Mouse (Mus musculus): Measurements from ENCODE around the gene Pgrmc2. TPM values are rescaled to one million over a fixed set of nuclear protein-coding genes. Genes with fewer than 3 reads are reported as not detected.

Gene Pgrmc2
- 10 to 100 TPM; 43.6 to 45.7 TPM for total RNA-seq (2021)
- long read RNA-seq, experiment 1, transcript Pgrmc2-201 (3 exons, 3,007 nt) = major isoform, 100 of 104 reads
- long read RNA-seq, experiment 1, partial matches to known transcripts = 0 of 104 reads
- long read RNA-seq, experiment 1, other reads (novel, unspliced or antisense) = 2 of 104 reads
- long read RNA-seq, experiment 2, transcript Pgrmc2-201 (3 exons, 3,007 nt) = major isoform, 27 of 37 reads
- long read RNA-seq, experiment 2, partial matches to known transcripts = 9 of 37 reads
- long read RNA-seq, experiment 2, other reads (novel, unspliced or antisense) = 0 of 37 reads

- DNase-seq = peak; percentile 99
Observed at GRCm38 (mm10) chr3:41082885-41083789, at the start of gene Pgrmc2. Gene Pgrmc2 (minus strand): TSS chr3:41083046.

DNA sequence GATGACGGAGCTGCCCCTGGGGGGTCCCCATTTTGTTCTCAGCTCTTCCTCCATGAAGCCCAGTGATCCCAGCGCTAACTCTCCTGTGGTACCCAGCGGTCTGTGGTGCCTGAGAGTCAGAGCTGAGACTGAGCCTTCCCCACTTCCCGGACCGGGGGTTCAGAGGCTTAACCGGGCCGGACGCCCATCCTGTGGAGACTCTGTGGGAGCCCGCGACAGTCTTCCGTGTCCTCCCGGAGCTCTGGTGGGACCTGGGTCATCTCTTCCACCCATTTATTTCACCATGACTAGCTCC lies 41.1 kb upstream of the Pgrmc2 start:
- no peak for DNase-seq

GRCm38 (mm10) chr3:41123190-41123999 lies 40.5 kb upstream of the Pgrmc2 start:
- no peak for DNase-seq

- no peak for DNase-seq
Observed at GRCm38 (mm10) chr3:41118173-41118572, 35.3 kb upstream of the Pgrmc2 start.

DNA sequence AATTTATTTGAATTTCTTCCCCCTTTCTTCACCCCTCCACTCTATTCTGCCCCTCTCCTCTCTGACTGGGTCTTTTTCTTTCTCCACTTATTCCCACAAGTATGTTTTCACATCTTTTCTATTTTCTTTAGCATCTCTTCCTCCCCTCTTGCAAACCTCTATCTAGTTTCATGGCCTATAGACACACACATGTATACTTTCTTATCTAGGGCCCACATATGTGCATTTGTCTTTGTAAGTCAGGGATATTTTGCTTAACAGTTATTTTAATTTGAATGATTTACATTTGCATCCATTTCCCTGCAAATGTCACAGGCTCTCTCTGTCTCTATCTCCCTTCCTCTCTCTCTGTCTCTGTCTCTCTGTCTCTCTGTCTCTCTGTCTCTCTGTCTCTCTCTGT lies 34.6 kb upstream of the Pgrmc2 start:
- no peak for DNase-seq

GRCm38 (mm10) chr3:41113186-41113585 lies 30.3 kb upstream of the Pgrmc2 start:
- DNase-seq = no peak

DNA sequence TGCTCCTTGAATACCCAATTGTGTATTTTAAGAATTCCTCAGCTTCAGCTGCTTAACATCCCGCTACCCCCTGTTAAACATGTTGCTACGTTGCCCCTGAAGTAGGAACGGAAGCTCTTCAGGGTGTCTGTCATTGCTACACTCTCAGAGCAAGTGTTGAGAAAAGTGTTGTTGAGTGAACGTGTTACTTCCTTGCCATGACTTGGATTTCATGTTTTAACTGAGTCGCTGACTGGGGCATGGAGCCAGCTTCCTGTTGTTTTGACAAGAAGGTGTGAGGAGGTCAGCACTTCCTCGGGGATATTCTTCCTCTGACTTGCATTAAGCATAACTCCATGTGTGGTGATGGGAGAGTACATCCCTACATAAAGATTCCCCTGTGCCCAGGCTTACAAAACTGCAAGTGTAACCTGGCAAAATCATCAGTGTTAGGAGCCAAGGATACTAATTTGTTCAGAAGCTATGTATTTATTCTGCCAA lies 25.5 kb upstream of the Pgrmc2 start:
- peak; percentile 25 for DNase-seq

GRCm38 (mm10) chr3:41107600-41108305 lies 24.9 kb upstream of the Pgrmc2 start:
- no peak for DNase-seq

DNA sequence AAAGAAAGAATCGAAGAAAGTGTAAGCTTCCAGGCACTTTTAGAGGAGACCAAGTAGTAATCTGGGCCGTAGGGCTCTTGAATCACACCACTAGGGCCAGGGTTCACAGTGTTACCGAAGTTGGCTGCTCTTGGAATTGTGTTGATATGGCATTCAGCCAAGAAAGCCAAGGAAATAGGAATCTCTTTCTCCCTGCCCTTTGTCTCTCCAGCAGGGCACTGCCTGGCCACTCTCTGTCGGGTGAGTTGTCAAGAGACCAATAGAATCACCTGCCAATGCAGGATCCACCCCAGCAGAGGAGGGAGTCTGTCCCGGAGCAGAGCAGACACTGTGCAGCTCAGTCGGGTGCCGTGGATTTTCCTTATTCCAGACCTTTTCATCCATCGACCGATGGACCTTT lies 19.1 kb upstream of the Pgrmc2 start:
- peak; percentile 12 for DNase-seq

- no peak for DNase-seq
Observed at GRCm38 (mm10) chr3:41100157-41100556, 17.3 kb upstream of the Pgrmc2 start.

- DNase-seq = no peak
Observed at GRCm38 (mm10) chr3:41099672-41100071, 16.8 kb upstream of the Pgrmc2 start.

DNA sequence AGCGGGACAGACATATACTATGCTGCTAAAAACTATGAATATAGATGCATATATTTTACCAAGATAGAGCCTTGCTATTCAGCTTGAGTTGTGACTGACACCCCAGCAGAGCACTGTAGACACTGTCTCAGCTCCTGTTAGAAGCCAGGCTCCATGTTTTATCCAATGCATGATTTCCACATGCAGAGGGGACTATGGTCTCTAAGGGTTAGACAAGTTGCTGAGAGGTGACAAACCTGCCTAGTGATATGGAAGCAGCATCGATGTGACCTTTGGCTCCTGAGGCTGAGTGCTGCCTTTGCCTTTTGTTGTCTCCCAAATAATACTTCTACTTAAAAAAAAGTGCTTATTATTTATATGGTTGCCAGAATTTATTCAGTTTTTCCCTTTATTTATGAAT lies 10.4 kb upstream of the Pgrmc2 start:
- DNase-seq = no peak

DNA sequence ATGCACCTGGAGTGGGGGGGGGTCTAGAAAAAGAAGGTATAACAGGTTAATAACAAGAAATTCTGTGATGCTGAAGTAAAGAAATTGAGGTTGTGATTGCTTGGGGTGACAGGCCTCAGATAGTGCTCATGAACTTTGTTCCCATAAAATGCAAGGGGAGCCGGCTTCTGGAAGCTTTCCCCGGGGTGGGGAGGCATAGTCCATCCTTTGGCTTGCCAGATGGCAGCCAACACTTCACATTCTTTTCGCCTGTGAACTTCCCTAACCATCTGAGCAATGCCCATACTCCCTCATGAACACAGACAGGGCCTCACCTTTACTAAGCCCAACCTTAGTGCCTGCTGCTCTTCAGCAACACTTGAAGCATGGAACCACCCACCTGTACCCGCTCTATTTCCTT lies 9.5 kb upstream of the Pgrmc2 start:
- no peak for DNase-seq

DNA sequence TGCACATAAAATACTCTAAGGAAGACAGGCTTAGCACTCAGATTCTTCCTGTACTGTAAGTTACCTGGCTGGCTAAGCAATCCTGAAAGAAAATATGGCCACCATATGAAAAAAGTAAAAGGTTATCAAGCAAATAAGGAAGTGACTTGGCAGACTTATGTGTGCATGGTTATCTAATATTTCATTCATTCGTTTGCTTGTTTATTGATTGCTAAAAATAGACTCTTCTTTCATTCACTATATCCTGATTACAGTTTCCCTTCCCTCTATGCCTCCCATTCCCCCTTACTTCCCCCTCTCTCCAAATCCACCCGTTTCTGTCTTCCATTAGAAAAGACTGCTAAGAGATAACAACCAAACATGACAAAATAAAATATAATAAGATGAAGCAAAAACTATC lies 8.0 kb upstream of the Pgrmc2 start:
- no peak for DNase-seq

DNA sequence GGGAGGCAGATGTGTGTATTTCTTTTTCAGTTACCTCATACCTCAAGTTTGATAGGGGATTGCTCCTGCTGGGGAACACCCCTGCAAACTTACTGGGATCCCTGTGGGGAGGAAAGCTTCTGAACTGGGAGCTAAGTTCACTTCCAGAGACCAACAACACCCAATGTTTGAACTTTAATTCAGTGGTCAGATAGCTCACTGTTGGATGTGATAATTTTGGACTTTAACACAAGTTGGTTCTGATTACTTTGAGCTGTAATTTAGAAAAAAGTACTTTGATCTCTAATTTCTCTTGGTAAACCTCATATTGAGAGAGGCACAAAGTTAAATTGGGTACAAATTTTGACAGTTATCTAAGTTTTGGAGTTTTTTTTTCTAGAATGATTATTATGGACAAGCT lies 4.2 kb upstream of the Pgrmc2 start:
- no peak for DNase-seq

- DNase-seq = no peak
Observed at GRCm38 (mm10) chr3:41084421-41084820, 1.6 kb upstream of the Pgrmc2 start.

DNA sequence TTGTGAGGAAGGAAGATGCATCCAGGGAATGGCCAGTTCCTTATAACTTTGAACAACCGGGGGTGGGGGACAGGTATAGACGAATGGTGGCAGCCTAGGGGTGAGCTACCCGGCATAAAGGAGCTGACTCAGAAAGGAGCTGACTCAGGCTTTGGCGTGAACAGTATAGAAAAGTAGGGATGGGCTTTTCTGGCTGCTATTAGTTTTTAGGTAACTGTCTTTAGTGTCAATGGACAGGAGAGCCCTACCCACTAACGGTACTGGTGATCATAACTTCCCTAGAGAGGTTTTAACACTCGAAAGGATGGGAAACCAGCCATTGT lies 905 bp upstream of the Pgrmc2 start:
- no peak for DNase-seq

DNA sequence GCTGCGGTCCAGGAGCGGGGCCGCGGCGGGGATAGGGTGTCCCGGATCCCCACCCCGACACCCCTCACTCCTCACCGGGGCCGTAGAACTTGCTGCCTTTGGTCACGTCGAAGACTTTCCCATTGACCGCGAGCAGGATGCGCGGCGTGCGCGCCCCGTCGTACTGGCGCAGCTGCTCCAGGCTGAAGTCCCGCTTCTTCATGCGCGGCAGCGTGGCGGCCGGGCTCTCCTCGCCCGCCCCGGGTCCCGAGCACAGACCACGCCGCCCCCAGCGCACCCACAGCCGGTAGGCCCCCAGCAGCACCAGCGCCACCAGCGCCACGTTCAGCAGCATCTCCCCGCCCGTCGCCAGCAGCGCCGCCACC lies 344 bp downstream of the Pgrmc2 start:
- no peak for DNase-seq

DNA sequence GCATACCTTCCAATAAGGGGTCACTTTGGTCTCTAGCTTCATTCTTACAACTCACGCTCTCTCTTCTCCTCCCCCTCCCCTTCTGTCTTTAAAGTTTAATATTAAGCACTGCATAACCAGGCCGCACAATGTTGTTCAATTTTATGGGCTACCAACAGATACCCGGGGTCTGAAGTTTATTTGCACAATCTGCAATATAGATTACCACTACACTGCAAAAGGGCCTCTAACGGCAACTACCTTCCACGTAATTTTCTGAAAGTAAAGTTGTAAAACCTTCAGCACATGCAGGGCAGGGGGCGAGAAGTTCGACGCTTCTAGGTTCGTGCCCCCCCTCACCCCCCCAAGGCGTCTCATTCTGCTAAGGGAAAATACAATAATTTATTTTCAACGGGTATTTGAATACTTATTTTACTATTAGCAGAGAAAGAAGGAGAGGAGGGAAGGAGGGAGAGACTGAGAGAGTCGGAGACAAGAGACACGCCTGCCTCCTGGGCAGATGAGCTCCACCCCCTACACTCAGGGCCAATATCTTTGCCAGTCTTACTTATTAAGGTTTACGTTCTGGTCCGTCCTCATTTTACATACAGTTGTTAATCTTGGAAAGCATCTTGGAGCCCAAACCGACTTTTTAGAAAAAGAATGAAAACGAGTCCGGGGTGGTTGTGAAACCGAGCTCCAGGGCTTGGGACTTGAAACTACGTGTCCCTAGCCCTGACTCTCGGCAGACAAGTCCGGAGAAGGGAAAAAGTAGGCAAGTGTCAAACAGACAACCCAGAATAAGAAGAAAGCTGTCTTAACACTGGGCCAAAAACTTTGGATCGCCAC lies 1.2 kb downstream of the Pgrmc2 start:
- DNase-seq = peak; percentile 42

GRCm38 (mm10) chr3:41080724-41081123 lies 2.1 kb downstream of the Pgrmc2 start:
- no peak for DNase-seq

DNA sequence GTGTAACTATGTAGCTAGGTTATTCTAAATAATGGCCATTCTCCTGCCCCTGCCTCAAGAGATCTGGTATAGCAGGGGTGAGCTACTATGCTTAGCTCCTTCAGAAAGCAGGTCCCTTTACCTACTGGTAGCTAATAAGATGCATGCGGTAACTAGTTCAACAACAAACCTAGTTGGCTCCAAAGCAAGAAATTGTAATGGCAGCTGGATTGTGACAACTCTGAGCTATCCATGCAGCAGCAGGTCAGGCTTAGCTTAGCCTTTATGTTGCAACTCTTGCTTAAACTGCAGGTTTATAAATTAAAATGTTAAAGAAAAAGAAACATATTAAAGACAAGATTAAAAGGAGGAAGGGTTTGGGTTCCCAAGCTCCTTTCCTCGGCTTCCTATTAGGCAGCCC lies 4.2 kb downstream of the Pgrmc2 start:
- no peak for DNase-seq

- no peak for DNase-seq
Observed at GRCm38 (mm10) chr3:41075376-41075775, 7.5 kb downstream of the Pgrmc2 start.

Measured in adrenal gland, postnatal 10 days (tissue).